19 mouse cellular contexts compared by ENCODE assay signal in the genomic region with DNA sequence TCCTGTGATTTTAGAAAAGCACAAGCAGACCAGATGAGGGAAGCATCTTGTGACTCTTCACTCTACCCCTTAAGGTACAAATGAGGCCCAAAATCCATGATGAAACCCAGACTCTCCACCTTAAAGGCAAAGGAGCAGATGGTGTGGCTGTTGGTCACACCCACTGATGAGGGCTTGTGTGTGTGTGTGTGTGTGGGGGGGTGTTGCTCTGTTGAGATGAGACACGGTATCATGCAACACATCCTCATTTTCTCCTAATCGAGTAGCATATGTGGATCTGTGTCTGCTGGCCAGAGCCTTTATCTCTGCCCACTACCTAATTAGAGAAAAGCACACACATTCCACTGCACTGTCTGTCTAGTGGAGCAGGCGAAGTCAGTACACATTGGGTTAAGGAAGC.
"Had no signal": no experiment of that assay in that cellular context is flagged by ENCODE, and none has a peak within 500 bp of the region (broad histone marks: within the 10 kb centered on the region; RNA-seq: fewer than 3 reads in every experiment).

No protein-coding gene starts in this region.

- H3K9me3 ChIP-seq: intestine, embryonic 15.5 days; kidney, embryonic 15.5 days; liver, embryonic 13.5 days; midbrain, embryonic 12.5 days; midbrain, embryonic 15.5 days; neural tube, embryonic 13.5 days had no signal

- H3K9ac ChIP-seq: intestine, embryonic 15.5 days; kidney, embryonic 15.5 days; liver, embryonic 13.5 days; midbrain, embryonic 12.5 days; midbrain, embryonic 15.5 days; neural tube, embryonic 13.5 days had no signal

- ATAC-seq: intestine, embryonic 15.5 days; midbrain, embryonic 15.5 days had no signal

- H3K4me2 ChIP-seq: intestine, embryonic 15.5 days; kidney, embryonic 15.5 days; liver, embryonic 13.5 days; midbrain, embryonic 12.5 days; midbrain, embryonic 15.5 days; neural tube, embryonic 13.5 days had no signal

- H3K27ac ChIP-seq: intestine, embryonic 15.5 days; kidney, embryonic 15.5 days; left cerebral cortex, adult 2 months; liver, embryonic 13.5 days; macrophage; midbrain, embryonic 12.5 days; midbrain, embryonic 15.5 days; neural tube, embryonic 13.5 days; stomach, postnatal 0 days had no signal

- H3K36me3 ChIP-seq: intestine, embryonic 15.5 days; kidney, embryonic 15.5 days; liver, embryonic 13.5 days; midbrain, embryonic 12.5 days; midbrain, embryonic 15.5 days; neural tube, embryonic 13.5 days had no signal

- H3K4me3 ChIP-seq: intestine, embryonic 15.5 days; kidney, embryonic 15.5 days; left cerebral cortex, adult 2 months; liver, embryonic 13.5 days; midbrain, embryonic 12.5 days; midbrain, embryonic 15.5 days; neural tube, embryonic 13.5 days had no signal

- DNase-seq: kidney, adult 11 months; kidney, adult 8-10 months; kidney, postnatal 10 days; kidney, postnatal 36 days; liver, embryonic 13.5 days; lung, adult 2 months; lung, postnatal 14 days; right cerebral cortex, postnatal 4 days; thymus, adult 2 months; thymus, postnatal 14 days; thymus, postnatal 4 days had no signal

- H3K27me3 ChIP-seq: intestine, embryonic 15.5 days; kidney, embryonic 15.5 days; liver, embryonic 13.5 days; midbrain, embryonic 12.5 days; midbrain, embryonic 15.5 days; neural tube, embryonic 13.5 days had no signal

- H3K4me1 ChIP-seq: intestine, embryonic 15.5 days; liver, embryonic 13.5 days; midbrain, embryonic 15.5 days had no signal
